Mouse (Mus musculus) CH12.LX (cell line): Measurements from ENCODE around the gene Sowaha. TPM values are rescaled to one million over a fixed set of nuclear protein-coding genes. Genes with fewer than 3 reads are reported as not detected.

Source experiments
- DNase-seq: peaks from one replicate; pipeline ENCODE4 v3.0.0-alpha.2; 2013; ENCODE audit errors: extremely low read depth
- H3K27ac ChIP-seq: 2 replicates; pipeline ENCODE4 v1.5.1; 2012; ENCODE audit warnings: low read depth, mild to moderate bottlenecking, control low read depth, moderate library complexity; ENCODE audit not compliant: insufficient read depth
- H3K27me3 ChIP-seq: replicated peaks from 2 replicates; pipeline ENCODE3; 2012; ENCODE audit warnings: inconsistent platforms
- H3K36me3 ChIP-seq, 2 experiments: replicated peaks in 1 of 2; 2 replicates each; pipeline versions ENCODE3 to v1.6.1; 2012; ENCODE audit warnings: inconsistent platforms in 1 of 2, low read length in 1 of 2, mild to moderate bottlenecking in 1 of 2, mixed read lengths in 1 of 2, moderate library complexity in 1 of 2; ENCODE audit not compliant: control insufficient read depth in 1 of 2, insufficient read depth in 1 of 2
- H3K4me1 ChIP-seq, 2 experiments: 2 replicates each; pipeline ENCODE4 v1.6.1; 2012; ENCODE audit warnings: inconsistent platforms in 1 of 2, moderate library complexity in 1 of 2; ENCODE audit not compliant: insufficient read depth in 2 of 2, control insufficient read depth in 1 of 2
- H3K4me2 ChIP-seq: 2 replicates; pipeline ENCODE4 v1.6.1; 2012; ENCODE audit warnings: low read depth, mild to moderate bottlenecking, control low read depth; ENCODE audit not compliant: poor library complexity, insufficient read depth, severe bottlenecking
- H3K4me3 ChIP-seq, 3 experiments: fragments of 150-350 bp in 1 of 3; sonication (generic) in 1 of 3; replicated peaks in 1 of 3; 2 replicates each; pipeline versions ENCODE3 to v1.5.1; 2011 to 2012; ENCODE audit warnings: low read depth in 2 of 3, low read length in 2 of 3, mild to moderate bottlenecking in 2 of 3, moderate library complexity in 2 of 3, control low read depth in 1 of 3, improper control_type of control experiment in 1 of 3, inconsistent platforms in 1 of 3, mixed read lengths in 1 of 3; ENCODE audit not compliant: poor library complexity in 1 of 3
- H3K79me2 ChIP-seq: replicated peaks from 2 replicates; pipeline ENCODE4 v1.6.1; 2012; ENCODE audit warnings: mild to moderate bottlenecking, moderate library complexity; ENCODE audit not compliant: control insufficient read depth, poor library complexity, insufficient read depth, severe bottlenecking; ENCODE audit errors: extremely low read depth
- H3K9ac ChIP-seq: 2 replicates; pipeline ENCODE4 v1.6.1; 2012; ENCODE audit warnings: low read depth, mild to moderate bottlenecking, control low read depth, moderate library complexity; ENCODE audit not compliant: insufficient read depth
- H3K9me3 ChIP-seq: replicated peaks from 2 replicates; pipeline ENCODE3; 2012; ENCODE audit warnings: low read length, inconsistent platforms, mixed read lengths
- BHLHE40 ChIP-seq: IDR thresholded peaks from 2 replicates; pipeline ENCODE4 v1.6.1; 2011; ENCODE audit warnings: mild to moderate bottlenecking, low read depth, low read length, improper control_type of control experiment
- CHD2 ChIP-seq: IDR thresholded peaks from 2 replicates; pipeline ENCODE4 v1.6.1; 2011; ENCODE audit warnings: low read length, improper control_type of control experiment
- CTCF ChIP-seq, 2 experiments: IDR thresholded peaks in 1 of 2; conservative IDR thresholded peaks in 1 of 2; 2 replicates each; pipeline ENCODE4 v1.5.1; 2011 to 2012; ENCODE audit warnings: low read depth in 2 of 2, low read length in 2 of 2, improper control_type of control experiment in 1 of 2, inconsistent platforms in 1 of 2, mild to moderate bottlenecking in 1 of 2, moderate library complexity in 1 of 2
- E2F4 ChIP-seq: IDR thresholded peaks from 2 replicates; pipeline ENCODE4 v1.6.1; 2011; ENCODE audit warnings: low read depth, low read length, improper control_type of control experiment; ENCODE audit not compliant: insufficient replicate concordance
- GABPA ChIP-seq: IDR thresholded peaks from 2 replicates; pipeline ENCODE4 v1.6.1; 2012; ENCODE audit warnings: low read depth, low read length, improper control_type of control experiment, inconsistent platforms; ENCODE audit not compliant: insufficient replicate concordance
- JUN ChIP-seq: IDR thresholded peaks from 2 replicates; pipeline ENCODE4 v1.6.1; 2011; ENCODE audit warnings: low read depth, mild to moderate bottlenecking, low read length, improper control_type of control experiment, moderate library complexity; ENCODE audit not compliant: insufficient read depth
- KAT2A ChIP-seq: IDR thresholded peaks from 2 replicates; pipeline ENCODE4 v1.6.1; 2012; ENCODE audit warnings: low read length, improper control_type of control experiment, inconsistent platforms; ENCODE audit not compliant: insufficient replicate concordance
- MEF2A ChIP-seq: IDR thresholded peaks from 2 replicates; pipeline ENCODE4 v1.6.1; 2014; ENCODE audit warnings: low read depth, mild to moderate bottlenecking, inconsistent platforms, low read length, improper control_type of control experiment, borderline replicate concordance
- MYC ChIP-seq: IDR thresholded peaks from 2 replicates; pipeline ENCODE4 v1.6.1; 2011; ENCODE audit warnings: low read depth, mild to moderate bottlenecking, improper control_type of control experiment, low read length
- NELFE ChIP-seq: IDR thresholded peaks from 2 replicates; pipeline ENCODE4 v1.6.1; 2011; ENCODE audit warnings: low read depth, low read length, improper control_type of control experiment
- NRF1 ChIP-seq: IDR thresholded peaks from 2 replicates; pipeline ENCODE4 v1.6.1; 2014; ENCODE audit warnings: low read depth, mild to moderate bottlenecking, inconsistent platforms, low read length, improper control_type of control experiment, moderate library complexity
- PAX5 ChIP-seq: IDR thresholded peaks from 2 replicates; pipeline ENCODE4 v1.6.1; 2012; ENCODE audit warnings: low read length, inconsistent platforms, mixed read lengths
- POLR2A ChIP-seq: IDR thresholded peaks from 2 replicates; pipeline ENCODE4 v1.6.1; 2011; ENCODE audit warnings: low read depth, mild to moderate bottlenecking, improper control_type of control experiment, low read length
- RAD21 ChIP-seq: IDR thresholded peaks from 2 replicates; pipeline ENCODE4 v1.6.1; 2011; ENCODE audit warnings: low read depth, mild to moderate bottlenecking, low read length, improper control_type of control experiment, moderate library complexity
- RCOR1 ChIP-seq: conservative IDR thresholded peaks from 2 replicates; pipeline ENCODE4 v1.6.1; 2012; ENCODE audit warnings: low read depth, mild to moderate bottlenecking, inconsistent platforms, low read length, improper control_type of control experiment
- SIN3A ChIP-seq: IDR thresholded peaks from 2 replicates; pipeline ENCODE4 v1.6.1; 2012; ENCODE audit warnings: low read length, improper control_type of control experiment, inconsistent platforms
- SMC3 ChIP-seq: IDR thresholded peaks from 2 replicates; pipeline ENCODE4 v1.6.1; 2011; ENCODE audit warnings: low read depth, low read length, improper control_type of control experiment
- UBTF ChIP-seq: IDR thresholded peaks from 2 replicates; pipeline ENCODE4 v1.6.1; 2012; ENCODE audit warnings: low read depth, mild to moderate bottlenecking, inconsistent platforms, low read length, improper control_type of control experiment, moderate library complexity
- USF1 ChIP-seq: IDR thresholded peaks from 2 replicates; pipeline ENCODE4 v1.6.1; 2014; ENCODE audit warnings: low read depth, mild to moderate bottlenecking, inconsistent platforms, low read length, improper control_type of control experiment
- ZMIZ1 ChIP-seq: IDR thresholded peaks from 2 replicates; pipeline ENCODE4 v1.6.1; 2012; ENCODE audit warnings: low read depth, mild to moderate bottlenecking, inconsistent platforms, low read length, improper control_type of control experiment
- ZNF384 ChIP-seq: IDR thresholded peaks from 2 replicates; pipeline ENCODE4 v1.6.1; 2012; ENCODE audit warnings: low read depth, low read length, improper control_type of control experiment, inconsistent platforms
- dilution Hi-C: fragments of 300-500 bp; cut with MboI; formaldehyde crosslinking; loops from 2 replicates; pipeline ENCODE4 v1.14.3; 2020; ENCODE audit warnings: low sequenced_read_pairs; ENCODE audit not compliant: extremely low pct_unique_long_range_greater_than_20kb, extremely low pct_ligation_motif_present
- in situ Hi-C: fragments of 300-500 bp; cut with MboI; formaldehyde crosslinking; loops from 3 replicates; pipeline ENCODE4 v1.14.3; 2019; ENCODE audit warnings: low sequenced_read_pairs, low pct_ligation_motif_present, low pct_unique_long_range_greater_than_20kb, mixed read lengths
- polyA plus RNA-seq: library from polyadenylated mRNA; unstranded; fragments of >175 nt; gene quantifications from 2 replicates; pipeline ENCODE4 v1.2.1, GENCODE M21; 2012; ENCODE audit warnings: low read depth; ENCODE audit not compliant: insufficient read length
- total RNA-seq, 2 experiments: library from RNA; depleted of rRNA; stranded (reverse); fragments of 300-350 nt in 1 of 2; fragments of >200 nt in 1 of 2; gene quantifications; 2 replicates each; pipeline ENCODE4 v1.2.3; 2012 to 2014

The Sowaha gene
- total and polyA plus RNA-seq, 3 experiments, result not detected

DNA sequence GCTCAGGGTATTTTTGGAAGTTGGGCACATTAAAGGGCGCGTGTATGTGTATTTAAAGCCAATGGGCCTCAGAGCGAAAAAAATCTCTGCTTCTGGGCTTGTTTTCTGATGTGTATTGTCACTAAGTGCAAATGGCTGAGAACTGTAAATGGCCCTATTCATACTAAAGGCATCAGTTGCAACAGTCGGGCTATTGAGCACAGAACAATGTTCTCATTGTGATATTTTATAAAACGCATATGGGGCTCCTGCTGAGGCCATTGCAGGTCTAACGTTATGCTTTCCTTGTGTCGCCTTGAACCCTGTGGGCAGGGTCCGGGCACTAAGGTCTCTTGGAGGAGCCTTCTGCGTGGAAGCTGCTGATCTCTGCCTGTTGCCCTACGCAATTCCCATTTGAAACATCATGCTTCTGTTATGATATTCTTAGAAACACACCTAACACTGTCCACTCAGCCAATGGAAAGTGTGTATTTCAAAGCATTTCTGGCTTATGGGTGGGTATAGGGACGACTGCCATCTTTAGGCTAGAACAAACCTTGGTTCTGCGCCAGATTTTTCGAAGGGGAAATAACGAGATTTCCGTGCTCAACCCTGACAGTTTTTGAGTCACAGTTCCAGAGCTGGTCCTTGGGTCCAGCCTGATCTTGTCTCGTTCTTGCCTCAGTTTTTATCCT is 10.6 kb downstream of the Sowaha start:
- H3K79me2 ChIP-seq, result no peaks in the 10 kb centered on the region
- H3K27me3 ChIP-seq, result peaks cover 8% of the 10 kb centered on the region
- no peak overlapping the region for H3K27ac ChIP-seq
- H3K4me2 ChIP-seq, result peak overlapping the region; percentile 9
- H3K9ac ChIP-seq, result no peak overlapping the region
- no peak overlapping the region for H3K4me3 ChIP-seq
- H3K36me3 ChIP-seq, result no peaks in the 10 kb centered on the region
- DNase-seq, result no peak
- TF ChIP-seq USF1 (no peak), CHD2 (no peak), PAX5 (no peak), RAD21 (no peak), UBTF (no peak), ZMIZ1 (no peak), JUN (no peak), NELFE (no peak), GABPA (no peak), BHLHE40 (no peak), SIN3A (no peak), MEF2A (no peak), CTCF (conservative IDR thresholded peaks at IDR 0.05 in 1 of 2, IDR thresholded peaks at IDR 0.05 in 1 of 2; ENCODE audit: low read depth in 2 of 2, low read length in 2 of 2) (no peak), MYC (no peak), KAT2A (no peak), POLR2A (no peak), ZNF384 (no peak), E2F4 (no peak), NRF1 (no peak)
- TF ChIP-seq, all 38 proteins: peak for 0
- Histone ChIP-seq H3K4me1 (peaks cover 0 to 3% of the 10 kb centered on the region in 2 experiments; a peak in 1 of 4 replicates), H3K9me3 (no peaks in the 10 kb centered on the region)
- in situ Hi-C loops, result loop anchor here (5.0 to 10.0 kb wide), 3 partner anchors 93 to 385 kb away; partner anchors contain the start of gene Gm12216
- dilution Hi-C loops, result no loop called here

DNA sequence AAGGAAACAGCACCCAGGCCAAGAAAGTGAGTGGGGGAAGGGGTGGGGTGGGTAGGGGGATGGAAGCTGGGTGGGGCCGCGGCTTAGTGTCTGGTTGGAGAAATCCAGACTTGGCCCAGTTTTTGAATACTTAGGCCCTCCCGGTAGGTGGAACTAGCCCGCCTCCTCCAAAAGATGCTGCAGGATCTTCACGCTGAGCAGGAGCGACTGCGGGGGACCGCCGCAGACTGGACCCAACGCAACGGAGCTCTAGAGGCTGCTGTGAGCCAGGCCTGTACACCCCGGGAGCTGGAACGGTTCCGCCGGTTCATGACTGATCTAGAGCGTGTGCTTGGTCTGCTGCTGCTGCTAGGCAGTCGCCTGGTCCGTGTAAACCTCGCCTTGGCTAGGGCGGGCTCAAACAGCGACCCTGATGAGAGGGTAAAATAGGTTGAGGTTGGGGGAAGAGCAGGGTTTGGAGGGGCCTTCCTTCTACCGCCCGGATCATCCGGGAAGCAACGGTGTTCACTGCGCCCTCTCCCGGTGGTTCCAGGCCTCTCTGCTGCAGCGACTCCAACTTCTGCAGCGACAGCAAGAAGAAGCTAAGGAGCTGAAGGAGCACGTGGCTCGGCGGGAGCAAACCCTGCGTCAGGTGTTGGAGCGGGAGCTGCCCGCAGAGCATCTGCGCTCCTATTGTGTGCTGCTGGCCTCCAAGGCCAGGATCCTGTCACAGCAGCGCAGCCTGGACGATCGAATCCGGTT is 13.7 kb downstream of the Sowaha start:
- Histone ChIP-seq H3K4me2 (no peak overlapping the region), H3K79me2 (no peaks in the 10 kb centered on the region), H3K27me3 (peaks cover 5% of the 10 kb centered on the region), H3K4me1 (peaks cover 0 to 7% of the 10 kb centered on the region in 2 experiments; a peak in 2 of 4 replicates), H3K9ac (no peak overlapping the region), H3K36me3 (no peaks in the 10 kb centered on the region), H3K27ac (no peak overlapping the region), H3K9me3 (no peaks in the 10 kb centered on the region), H3K4me3 (no peak overlapping the region)
- in situ Hi-C loops, result loop anchor here (5.0 to 10.0 kb wide), 3 partner anchors 96 to 388 kb away; partner anchors contain the start of gene Gm12216
- dilution Hi-C loops, result no loop called here
- TF ChIP-seq SMC3 (0 out of 2 replicates have a peak, but pooled peaks have one; percentile 23), CTCF (conservative IDR thresholded peaks at IDR 0.05 in 1 of 2, IDR thresholded peaks at IDR 0.05 in 1 of 2; ENCODE audit: low read depth in 2 of 2, low read length in 2 of 2) (peak in 1 of 2 experiments; percentile 54; a peak in 2 of 4 replicates), RCOR1 (no peak)
- no peak for DNase-seq
